Mouse (Mus musculus) erythroid progenitor cell, adult 5-6 weeks (primary cell): ENCODE measurements around the gene Thrb. TPM values are rescaled to one million over a fixed set of nuclear protein-coding genes. Genes with fewer than 3 reads are reported as not detected.
"Not testable (repeated sequence)": the region's sequence is repeated elsewhere in the genome, so short reads cannot be mapped to it uniquely, and the experiment has no call there.

Experiments
- ATAC-seq: replicated peaks from 2 replicates; pipeline ENCODE4 v1.8.0; 2016; ENCODE audit warnings: moderate number of reproducible peaks, mild to moderate bottlenecking, moderate TSS enrichment, inconsistent platforms; ENCODE audit not compliant: poor library complexity, low FRiP score, severe bottlenecking
- total RNA-seq, 2 experiments: library from RNA; stranded (forward) in 1 of 2; stranded (reverse) in 1 of 2; fragments of 150-400 nt in 1 of 2; fragments of 186-747, 209-891 nt in 1 of 2; gene quantifications; 2 replicates each; pipeline versions ENCODE4 v1.2.3 to v1.2.4; 2015 to 2017; ENCODE audit warnings: low replicate concordance in 2 of 2

The Thrb gene
- total RNA-seq, 2 experiments from 2014 or later: 0.91 TPM; not detected in 1

GRCm38 (mm10) chr14:17917124-17917763 is 257.2 kb downstream of the Thrb start:
- no peak for ATAC-seq

GRCm38 (mm10) chr14:17917899-17918298 is 257.8 kb downstream of the Thrb start:
- no peak for ATAC-seq

DNA sequence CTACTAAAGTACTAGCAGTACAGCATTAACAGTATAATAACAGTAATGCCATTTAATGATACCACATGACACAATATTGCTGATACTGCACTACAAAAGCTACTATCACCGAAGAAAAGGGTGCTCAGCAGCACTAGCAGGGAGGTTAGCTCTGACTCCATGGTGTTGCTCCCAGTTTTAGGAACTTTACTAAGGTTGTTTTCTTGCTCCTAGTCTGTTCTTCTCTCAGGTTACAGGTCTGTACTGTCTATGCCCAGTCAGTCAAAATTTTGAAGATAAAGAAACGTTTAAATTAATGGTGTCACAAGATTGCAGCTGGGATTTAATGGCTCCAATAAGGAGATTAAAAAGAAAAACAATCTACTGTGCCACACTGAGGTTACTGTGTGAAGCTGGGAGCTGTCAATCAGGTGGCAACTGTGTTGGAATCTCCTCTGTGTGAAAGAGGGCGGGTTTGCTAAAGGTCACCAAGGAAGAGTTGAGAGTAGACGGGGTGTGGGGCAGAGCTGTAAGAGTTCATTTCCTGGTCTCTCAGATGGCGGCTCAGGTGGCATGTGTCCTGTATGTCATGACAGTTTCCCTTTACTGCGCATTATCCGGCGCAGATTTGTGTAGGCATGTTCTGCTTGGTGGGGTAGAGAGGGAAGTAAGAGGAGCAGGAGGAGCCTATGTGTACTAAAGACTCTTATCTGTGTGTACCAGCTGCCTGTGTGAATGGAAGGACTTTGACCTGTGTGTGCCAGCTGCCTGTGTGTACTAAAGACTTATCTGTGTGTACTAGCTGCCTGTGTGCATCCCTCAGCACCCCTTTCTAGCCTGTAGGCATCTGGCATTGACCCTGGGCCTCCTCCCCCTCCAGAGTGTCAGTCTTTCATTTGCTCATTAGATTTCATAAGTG is 263.0 kb downstream of the Thrb start:
- no peak for ATAC-seq

DNA sequence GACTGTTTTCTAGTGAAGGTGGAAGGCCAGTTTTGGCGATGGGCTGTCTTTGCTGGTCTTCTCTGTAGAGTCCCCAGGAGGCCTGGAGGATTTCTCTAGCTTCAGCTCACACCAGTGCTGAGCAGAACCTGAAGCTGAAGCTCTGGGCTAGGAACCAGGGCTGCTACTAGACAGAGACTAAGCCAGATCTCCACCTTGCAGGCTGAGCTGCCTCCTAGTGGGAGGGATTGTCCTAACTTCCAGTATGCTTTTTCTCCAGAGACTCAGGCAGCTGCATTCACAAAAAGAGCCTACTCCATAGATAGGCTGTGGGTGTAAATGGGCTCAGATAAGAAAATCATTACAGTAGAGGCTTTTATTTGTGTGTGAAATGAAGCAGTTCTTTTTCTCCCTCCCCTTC is 267.4 kb downstream of the Thrb start:
- ATAC-seq: no peak

GRCm38 (mm10) chr14:17929585-17929984 is 269.5 kb downstream of the Thrb start:
- no peak for ATAC-seq

DNA sequence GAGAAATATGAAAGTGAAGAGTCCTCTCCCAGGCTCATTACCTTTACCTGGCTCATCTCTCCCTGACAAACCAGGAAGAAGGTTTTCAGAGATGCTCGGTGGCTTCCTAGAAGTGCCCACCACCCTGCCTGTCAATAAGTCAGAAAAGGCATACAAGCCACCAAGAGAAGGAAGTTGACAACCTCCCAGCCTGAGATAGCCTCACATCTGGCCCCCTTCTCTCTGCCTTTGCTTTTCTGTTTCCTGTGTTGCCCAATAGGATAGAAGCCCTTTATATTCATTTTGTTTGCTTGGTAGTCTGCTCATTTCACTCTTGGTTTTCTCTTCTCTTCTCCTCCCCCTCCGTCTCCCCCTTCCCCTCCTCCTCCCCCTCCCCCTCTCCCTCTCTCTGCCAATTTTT is 273.4 kb downstream of the Thrb start:
- ATAC-seq: no peak

DNA sequence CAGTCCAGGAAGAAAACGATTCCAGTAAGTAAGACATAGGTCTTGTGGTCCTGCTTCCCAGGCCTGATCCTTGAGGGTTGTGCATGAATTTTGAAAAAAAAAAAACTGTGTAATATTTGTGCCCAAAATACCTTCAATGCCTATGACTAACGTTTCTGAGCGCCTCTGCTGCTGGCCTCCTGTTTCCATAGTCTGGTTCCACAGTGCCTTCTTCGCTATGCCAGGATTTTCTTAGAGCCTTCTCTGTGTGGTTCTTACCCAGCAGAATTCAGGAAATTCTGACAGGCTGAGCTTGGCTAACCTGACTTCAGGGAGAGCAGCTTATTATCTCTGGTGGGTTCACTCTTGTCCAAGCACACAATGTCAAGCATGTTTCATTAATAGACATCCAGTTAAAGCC is 274.7 kb downstream of the Thrb start:
- ATAC-seq: not testable (repeated sequence)

DNA sequence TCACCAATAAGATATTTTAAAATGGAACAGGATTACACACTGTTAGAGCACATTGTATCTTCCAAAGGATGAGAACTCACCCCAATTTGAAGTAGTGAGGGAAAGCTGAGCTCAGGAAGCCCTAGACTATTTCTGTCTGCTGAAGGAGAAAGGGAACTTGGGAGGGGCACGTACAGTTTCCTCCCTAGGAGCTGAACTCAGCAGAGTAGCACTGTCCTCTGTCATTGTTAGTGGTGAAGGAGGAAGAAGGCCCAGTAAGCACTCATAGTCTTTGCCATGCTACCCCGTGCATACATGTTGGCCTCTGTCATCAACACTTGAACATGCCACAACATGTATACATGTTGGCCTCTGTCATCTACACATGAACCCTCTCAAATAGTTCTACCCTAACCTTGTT is 294.0 kb downstream of the Thrb start:
- no peak for ATAC-seq

GRCm38 (mm10) chr14:17959901-17960300 is 299.8 kb downstream of the Thrb start:
- ATAC-seq: no peak

DNA sequence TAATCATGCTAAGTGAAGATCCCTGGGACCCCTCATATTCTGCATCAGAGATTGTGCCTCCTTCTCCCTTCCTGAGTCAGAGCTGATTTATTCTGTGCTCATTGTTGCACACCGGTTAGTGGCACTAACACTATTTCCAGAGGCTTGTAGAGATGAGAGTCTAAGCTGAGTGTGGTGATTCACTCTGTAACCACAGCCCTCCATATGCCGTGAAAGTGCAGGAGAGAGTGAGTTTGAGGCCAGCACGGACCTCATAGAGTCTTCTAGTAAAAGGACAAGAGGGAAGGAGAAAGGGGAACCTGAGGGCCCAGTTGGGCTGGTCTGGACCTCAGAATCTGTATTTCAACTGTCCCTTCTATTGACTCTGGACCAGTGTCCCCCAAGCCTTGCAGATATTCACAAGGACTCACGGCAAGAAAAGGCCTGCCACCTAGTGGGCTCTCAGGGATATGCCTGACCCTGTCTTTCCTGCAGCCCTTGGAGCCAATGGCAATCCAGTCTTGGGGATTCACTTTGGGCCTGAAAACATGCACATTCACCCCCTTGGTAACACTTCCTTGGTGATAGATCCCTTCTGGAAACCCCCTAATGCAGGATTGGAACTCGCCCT is 307.2 kb downstream of the Thrb start:
- ATAC-seq: no peak

- no peak for ATAC-seq
Observed at GRCm38 (mm10) chr14:17972132-17972531, 312.1 kb downstream of the Thrb start.

DNA sequence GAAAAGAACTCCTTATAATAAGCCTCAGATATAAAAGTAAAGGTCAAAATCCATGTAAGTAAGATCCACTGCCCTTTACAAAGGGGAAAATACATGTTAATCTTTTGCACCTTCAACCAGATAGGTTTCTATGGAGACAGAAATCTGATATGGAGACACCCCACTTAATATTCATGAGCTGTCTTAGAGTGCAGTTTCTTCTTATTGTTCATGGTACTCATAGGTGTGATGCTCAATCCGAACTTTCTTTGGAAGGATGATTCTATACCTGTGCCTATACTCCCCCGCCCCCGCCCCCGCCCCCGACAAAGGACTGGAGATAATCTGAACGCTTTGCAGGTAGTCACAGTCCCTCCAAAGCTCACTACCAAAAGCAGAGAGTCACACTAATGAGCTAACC is 312.6 kb downstream of the Thrb start:
- no peak for ATAC-seq

- no peak for ATAC-seq
Observed at GRCm38 (mm10) chr14:17975786-17976185, 315.7 kb downstream of the Thrb start.

DNA sequence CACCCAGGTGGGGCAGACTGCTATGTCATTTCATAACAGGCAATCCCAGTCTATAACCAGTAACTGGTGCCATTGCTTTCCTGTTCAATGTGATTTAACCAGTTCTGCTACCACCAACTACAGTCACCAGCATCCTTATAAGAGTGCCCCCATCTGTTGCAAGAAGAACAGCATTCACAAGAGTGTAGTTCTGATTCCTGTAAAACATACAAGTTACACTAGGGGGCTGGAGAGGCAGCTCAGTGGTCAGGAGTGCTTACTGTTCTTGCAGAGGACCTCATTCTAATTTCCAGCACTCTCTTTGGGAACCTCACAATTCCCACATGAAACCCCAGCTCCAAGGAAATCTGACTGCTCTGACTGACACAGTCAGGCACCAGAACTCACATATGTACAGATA is 318.2 kb downstream of the Thrb start:
- no peak for ATAC-seq

DNA sequence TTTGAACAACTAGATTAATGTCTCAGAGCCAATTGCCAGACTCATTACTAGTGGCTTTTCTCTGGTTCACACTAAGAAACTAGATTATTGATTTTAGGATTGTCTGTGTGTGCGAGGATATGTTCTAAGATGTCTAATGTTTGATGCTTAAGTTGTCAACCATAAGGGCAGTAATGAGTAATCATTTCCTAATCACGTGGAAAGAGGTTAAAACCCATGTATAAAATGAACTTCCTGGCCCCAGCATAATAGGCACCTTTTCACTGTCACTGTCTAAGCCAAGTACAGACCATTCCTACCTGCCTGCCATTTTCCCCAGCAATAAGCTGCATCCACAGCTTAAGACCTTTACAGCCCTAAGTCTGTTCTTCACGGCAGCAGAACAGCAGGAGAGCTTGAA is 321.2 kb downstream of the Thrb start:
- no peak for ATAC-seq

- ATAC-seq: no peak
Observed at GRCm38 (mm10) chr14:17982017-17982416, 322.0 kb downstream of the Thrb start.

DNA sequence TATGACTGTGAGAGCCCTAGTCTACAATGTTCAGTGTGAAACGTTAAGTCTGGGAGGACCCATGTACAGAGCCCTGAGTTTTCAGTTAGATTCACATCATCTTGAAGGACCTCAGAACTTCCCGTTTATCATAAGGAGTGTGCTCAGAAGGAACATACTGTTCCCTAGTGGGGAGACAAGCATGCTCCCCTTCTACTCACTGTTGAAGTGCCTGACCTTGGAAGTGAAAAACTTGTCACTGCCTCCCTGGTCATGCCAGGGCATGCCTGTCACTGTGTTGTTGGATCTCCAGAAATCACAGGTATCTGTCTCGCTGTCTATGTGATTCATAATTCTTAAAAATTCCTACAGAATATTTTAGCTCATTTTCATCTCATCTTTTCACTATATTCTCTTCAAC is 323.3 kb downstream of the Thrb start:
- no peak for ATAC-seq

DNA sequence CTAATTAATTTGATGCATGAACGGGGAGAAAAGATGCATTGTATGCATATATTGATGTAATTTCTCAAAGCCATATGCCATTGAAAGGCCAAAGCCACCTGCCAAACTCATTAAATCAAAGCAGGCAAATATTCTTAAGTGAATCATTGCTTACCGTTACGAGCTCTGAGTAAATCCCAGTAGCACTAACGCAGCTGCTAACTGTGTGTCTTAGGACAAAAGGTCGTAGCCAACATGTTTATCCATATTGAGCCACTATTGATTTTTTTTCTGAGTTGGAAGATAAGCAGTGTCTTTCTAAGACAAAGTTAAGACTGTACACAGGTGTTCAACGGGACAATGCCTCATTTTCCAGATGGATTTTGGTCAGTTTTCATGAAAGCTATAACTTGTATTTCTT is 323.8 kb downstream of the Thrb start:
- ATAC-seq: no peak

GRCm38 (mm10) chr14:17988580-17988979 is 328.5 kb downstream of the Thrb start:
- no peak for ATAC-seq

DNA sequence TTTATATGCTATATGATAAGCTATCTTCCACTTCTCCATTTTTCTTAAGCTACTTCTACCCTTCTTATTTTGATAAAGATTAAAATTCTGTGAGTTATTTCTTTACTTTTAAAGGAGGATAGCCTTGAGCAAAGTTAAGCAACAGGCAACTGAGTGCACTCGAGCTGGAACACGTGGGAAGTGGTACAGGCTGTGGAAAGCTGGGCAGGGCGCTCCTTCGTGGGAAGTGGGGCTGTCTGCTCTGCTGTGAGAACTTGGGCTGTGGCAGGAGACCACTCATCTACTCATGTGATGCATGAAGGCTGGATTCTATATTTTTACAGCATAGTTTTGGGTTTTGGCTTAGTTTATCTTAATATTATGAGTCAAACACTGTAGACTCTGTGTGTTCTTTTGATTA is 329.1 kb downstream of the Thrb start:
- no peak for ATAC-seq

- ATAC-seq: no peak
Observed at GRCm38 (mm10) chr14:17990186-17990585, 330.1 kb downstream of the Thrb start.
